Mouse (Mus musculus): ENCODE measurements around the gene Tent5a.

The Tent5a gene

GRCm38 (mm10) chr9:85312473-85312872 is 14.7 kb downstream of the Tent5a start, which contains the start of gene Gm11114:
Gene Gm11114, plus strand, starts transcription at chr9:85312773.
- no peak for DNase-seq (ENCODE audit: low read depth)

- DNase-seq (ENCODE audit: low read depth): no peak
Observed at GRCm38 (mm10) chr9:85303378-85303777, 23.8 kb downstream of the Tent5a start.

GRCm38 (mm10) chr9:85302849-85303248 is 24.3 kb downstream of the Tent5a start:
- no peak for DNase-seq (ENCODE audit: low read depth)

- no peak for DNase-seq (ENCODE audit: low read depth)
Observed at GRCm38 (mm10) chr9:85274114-85274513, 53.0 kb downstream of the Tent5a start.
